Mouse (Mus musculus): ENCODE data around the gene Zbtb17.

- TF ChIP-seq CTCF (IDR thresholded peaks at IDR 0.05; ENCODE audit: low read depth): no peak
- no peak for TF ChIP-seq EP300 (optimal IDR thresholded peaks at IDR 0.05)
Observed at GRCm38 (mm10) chr4:141461088-141461487, 16.6 kb downstream of the Zbtb17 start.

All from stomach, postnatal 0 days (tissue).